Mouse (Mus musculus): ENCODE data around the gene Adamts16. TPM values are rescaled to one million over a fixed set of nuclear protein-coding genes. Genes with fewer than 3 reads are reported as not detected.

The Adamts16 gene
- polyA plus RNA-seq, 1 experiment, result 0.21 TPM

DNA sequence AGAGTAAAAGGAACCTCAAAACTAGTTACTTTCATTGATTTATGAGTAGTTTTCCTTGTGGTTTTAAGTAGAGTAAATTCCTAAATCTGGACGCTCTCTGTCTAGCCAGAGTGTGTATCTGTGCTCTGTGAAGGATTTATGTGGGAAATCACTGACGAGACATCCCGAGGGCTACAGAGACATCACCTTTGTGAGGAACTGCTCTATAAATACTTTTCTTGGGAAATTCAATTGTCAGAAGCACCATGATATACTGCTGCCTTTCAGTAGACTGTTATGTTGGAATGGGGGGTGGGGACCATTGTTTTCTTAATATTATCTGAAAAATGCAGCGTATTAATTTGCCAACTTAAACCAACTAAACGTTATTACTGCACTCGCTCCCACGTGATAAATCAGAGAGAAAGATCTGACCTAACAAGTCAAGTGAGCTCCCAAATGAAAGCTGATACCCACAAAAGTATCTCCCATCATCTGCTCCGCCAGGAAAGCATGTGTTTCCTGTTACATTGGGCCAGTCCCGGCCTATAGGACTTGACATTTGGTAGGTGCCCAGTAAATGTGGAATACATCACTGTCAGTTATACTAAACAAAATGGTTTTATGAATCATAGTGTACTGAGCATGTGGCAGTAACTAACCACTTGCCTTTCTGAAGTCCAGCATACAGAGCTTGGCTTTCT is 62.6 kb downstream of the Adamts16 start:
- WGBS, result 62% methylated on average over 9 of the region's 9 CpGs
- DNase-seq (ENCODE audit: low read depth, low spot score), result no peak

- WGBS, result 81% methylated on average over 6 of the region's 6 CpGs
- no peak for DNase-seq (ENCODE audit: low read depth, low spot score)
These were observed 70.5 kb downstream of the Adamts16 start for GRCm38 (mm10) chr13:70771100-70771499.

DNA sequence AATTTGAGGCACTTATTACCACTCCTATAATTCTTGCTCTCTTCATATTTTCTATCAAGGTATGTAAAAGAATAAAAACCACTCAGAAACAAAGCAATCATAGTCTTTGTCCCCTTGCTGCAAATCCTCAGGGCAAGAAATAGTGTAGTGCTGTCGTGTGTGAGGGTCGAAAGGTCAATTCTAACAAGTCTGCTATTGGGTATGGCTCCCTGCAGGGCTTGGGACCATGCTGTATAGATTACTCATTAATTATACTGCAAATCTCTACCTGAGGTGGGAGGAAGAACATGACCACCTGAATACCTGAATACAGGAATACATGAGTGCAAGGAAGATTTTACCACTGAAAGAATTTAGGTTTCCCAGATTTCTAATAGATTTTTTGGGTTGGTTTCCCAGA is 72.5 kb downstream of the Adamts16 start:
- WGBS, result 48% methylated on average over 2 of the region's 2 CpGs
- no peak for DNase-seq (ENCODE audit: low read depth, low spot score)

- DNase-seq (ENCODE audit: low read depth, low spot score), result no peak
These were observed 74.1 kb downstream of the Adamts16 start for GRCm38 (mm10) chr13:70767462-70767861.

DNA sequence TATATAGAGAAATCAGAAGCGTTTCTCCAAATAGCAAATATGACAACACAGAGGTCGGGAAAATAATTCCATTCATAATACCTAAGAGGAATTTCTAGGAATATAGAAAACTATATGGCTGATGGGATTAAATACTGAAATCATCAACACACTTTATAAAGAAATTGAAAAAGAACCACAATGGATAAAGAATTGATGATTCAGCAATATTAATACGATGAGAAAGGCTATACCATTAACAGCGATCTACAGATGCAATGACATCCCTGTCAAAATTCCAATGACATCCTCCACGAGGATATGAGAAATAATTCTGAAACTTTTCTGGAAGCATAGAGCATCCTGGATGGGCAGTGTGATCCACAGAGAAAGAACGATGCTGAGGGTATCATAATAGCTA is 76.9 kb downstream of the Adamts16 start:
- WGBS, result 85% methylated on average over 6 of the region's 6 CpGs
- DNase-seq (ENCODE audit: low read depth, low spot score), result no peak

GRCm38 (mm10) chr13:70762586-70762985 is 79.0 kb downstream of the Adamts16 start:
- no peak for DNase-seq (ENCODE audit: low read depth, low spot score)
- WGBS, result 86% methylated on average over 2 of the region's 2 CpGs

DNA sequence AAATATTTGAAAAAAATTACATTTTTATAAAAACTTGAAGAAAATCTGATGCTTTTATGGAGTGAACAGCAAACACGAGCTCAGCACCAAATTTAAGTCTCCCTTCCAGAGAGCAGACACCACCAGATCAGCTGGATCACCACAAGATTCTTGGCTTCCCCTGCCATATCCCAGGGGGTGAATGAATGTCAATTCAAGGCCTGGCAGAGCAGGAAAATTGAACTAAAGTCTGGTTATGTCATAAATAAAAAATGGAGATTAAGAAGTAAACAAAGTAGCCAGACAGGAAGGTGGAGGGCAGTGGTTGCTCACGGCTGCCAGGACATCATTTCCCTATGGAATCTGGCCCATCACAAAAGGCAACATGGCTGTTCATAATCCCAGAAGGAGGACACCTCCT is 80.3 kb downstream of the Adamts16 start:
- WGBS, result 65% methylated on average over 2 of the region's 2 CpGs
- no peak for DNase-seq (ENCODE audit: low read depth, low spot score)

- 97% methylated on average over 9 of the region's 9 CpGs for WGBS
- no peak for DNase-seq (ENCODE audit: low read depth, low spot score)
These were observed 81.4 kb downstream of the Adamts16 start for GRCm38 (mm10) chr13:70760186-70760585.

- 78% methylated on average over 14 of the region's 14 CpGs for WGBS
- DNase-seq (ENCODE audit: low read depth, low spot score), result no peak
These were observed 95.2 kb downstream of the Adamts16 start for GRCm38 (mm10) chr13:70746294-70747008.

DNA sequence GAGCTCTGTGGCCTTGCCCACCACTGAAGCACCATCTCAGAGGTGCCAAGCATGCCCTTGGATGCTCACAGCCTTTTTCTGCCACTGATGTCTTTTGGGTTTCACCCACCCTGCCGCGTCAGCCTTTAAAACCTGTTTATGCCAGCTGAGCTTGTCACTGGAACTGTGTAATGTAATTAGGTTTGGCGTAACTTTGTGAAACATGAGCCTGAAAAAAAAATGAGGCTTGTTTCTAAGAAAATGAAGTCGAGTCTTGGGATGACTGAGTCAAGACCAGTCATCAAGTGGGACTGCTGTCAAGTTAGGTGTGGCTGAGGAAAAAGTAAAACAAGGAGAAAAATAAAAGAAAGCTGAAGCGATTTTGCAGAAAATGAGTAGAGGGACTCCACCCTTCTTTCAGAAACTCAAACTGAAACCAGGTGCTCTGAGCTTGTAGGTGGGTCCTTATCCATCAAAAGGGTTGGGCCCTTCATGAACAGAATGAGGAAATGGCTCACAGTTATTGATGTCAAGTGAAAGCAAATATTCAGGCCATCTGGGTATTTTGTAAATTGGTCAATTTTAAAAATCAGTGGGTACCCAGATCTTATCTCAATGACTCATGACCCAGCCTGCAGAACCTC is 97.1 kb downstream of the Adamts16 start:
- 68% methylated on average over 5 of the region's 5 CpGs for WGBS
- no peak for DNase-seq (ENCODE audit: low read depth, low spot score)

DNA sequence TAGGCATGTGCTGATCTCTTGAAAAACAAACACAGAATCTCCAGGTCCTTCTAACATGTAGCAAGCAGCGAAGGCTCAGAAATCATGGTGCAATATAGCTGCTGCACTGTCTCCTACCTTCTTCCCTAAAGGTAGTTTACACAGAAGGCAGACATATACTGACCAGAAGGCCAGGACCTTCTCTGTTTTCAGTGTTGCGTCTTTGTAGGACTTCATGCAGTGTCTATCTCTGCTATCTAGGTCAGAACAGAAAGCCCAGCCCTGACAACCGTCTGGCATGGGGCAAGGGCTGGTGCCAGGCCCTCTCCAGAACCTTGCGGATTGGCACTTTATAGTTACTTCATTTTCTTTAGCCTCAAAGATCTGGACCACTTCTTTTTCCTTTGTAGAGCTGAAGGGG is 98.9 kb downstream of the Adamts16 start:
- no peak for DNase-seq (ENCODE audit: low read depth, low spot score)
- WGBS, result 92% methylated on average over 4 of the region's 4 CpGs

DNA sequence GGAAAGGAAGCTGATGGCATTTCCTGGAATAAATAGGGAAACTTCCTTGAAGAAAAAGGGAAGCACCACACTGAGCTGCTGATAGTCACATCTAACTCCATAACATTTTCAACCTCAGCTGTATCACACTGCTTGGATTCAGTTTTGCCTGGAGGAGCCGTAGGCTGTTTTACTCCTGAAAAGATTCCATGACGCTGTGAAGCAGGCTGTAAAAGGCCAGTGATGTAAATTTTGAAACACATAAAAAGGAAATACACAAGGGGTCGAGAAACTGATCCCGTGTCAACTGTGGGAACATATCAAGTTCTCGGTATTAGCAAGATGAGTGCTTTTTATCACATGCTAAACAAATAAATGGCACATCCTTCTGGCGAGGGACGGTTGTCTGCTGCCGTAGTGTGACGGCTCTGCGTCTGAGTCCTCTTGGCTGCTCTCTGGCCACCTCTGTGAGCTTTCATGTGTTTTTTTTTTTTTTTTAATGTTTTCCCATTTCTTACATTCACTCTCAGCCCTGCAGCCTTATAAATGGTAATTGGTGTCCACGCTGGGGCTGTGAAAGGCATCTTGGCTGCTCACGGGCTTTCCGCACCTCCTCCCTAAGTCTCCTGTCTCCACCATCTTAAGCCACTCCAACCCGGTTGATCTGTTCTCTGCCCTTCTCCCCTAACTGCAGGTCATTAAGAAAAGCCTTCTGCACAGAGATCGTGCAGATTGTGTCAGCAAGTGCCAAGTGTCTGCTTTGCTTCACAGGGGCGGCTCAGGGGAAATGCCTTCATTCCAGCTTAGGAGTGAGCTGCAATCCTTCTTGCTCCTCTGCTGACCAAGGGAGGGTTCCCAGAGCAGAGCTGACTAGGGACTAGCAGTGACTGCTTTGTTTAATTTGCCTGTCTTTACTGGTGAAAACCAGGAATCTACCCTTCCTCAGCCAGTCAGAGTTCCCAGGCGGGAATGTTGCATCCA is 101.0 kb downstream of the Adamts16 start:
- WGBS, result 64% methylated on average over 17 of the region's 17 CpGs

DNA sequence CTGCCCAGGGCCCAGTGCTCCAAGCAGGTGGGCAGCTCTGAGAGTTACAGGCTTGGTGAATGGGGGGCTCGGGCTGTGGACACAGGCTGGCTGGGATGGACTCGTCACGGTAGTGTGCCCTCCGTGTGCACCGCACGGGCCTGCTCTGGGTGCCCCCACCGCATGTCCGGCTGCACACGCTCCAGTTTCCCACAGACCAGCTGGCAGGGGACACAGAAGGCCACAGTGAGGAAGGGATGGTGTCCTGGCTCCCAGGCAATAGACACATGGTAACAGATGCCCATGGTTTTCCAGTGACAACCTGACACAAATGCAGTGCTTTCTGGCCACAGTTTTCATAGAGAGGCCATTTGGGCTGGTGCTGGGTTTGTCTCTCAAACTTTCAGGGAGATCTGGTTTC is 102.8 kb downstream of the Adamts16 start:
- no peak for DNase-seq (ENCODE audit: low read depth, low spot score)
- 99% methylated on average over 9 of the region's 9 CpGs for WGBS

More for the DNA sequence above, 101.0 kb downstream of the Adamts16 start:
- DNase-seq (ENCODE audit: low read depth, low spot score), result no peak

DNA sequence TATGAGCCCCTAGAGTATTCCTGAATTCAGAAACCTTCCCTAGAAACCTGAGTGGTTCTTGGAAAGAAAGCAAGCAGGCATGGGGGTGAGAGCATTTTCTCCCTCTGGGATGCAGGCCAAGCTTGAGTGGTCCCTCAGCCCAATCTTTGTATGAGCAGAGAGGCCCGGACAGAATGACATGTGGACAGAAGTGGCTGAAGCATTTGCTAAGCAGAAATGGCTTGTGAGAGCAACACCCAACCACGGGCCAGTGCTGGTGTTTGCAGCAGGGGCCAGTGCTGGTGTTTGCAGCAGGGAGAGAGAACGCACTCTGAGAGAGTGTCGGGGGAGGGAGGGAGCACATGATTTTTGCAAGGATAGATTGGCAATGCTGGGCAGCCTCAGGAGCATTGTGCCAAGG is 105.2 kb downstream of the Adamts16 start:
- WGBS, result 66% methylated on average over 4 of the region's 4 CpGs
- no peak for DNase-seq (ENCODE audit: low read depth, low spot score)

DNA sequence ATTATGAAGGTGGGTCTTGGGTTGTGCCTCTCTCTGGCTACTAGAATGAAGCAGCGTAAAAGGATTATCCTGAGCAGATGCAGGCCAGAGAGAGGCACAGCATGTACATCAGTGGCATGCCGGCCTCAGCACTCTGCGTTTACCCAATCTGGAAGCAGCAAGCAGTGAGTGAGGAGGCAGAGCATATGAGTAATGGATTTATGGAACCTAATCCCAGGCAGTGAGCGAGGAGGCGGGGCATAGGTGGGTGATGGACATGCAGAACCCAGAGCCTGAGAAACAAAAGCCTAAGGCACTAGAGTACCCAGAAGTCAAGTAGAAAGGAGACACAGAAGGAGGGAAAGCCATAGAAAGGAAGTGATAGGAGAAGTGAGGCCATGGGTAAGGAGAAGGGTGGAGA is 107.0 kb downstream of the Adamts16 start:
- DNase-seq (ENCODE audit: low read depth, low spot score), result no peak
- 68% methylated on average over 5 of the region's 5 CpGs for WGBS

- no peak for DNase-seq (ENCODE audit: low read depth, low spot score)
- 59% methylated on average over 1 of the region's 1 CpGs for WGBS
These were observed 107.7 kb downstream of the Adamts16 start for GRCm38 (mm10) chr13:70733911-70734310.

GRCm38 (mm10) chr13:70733206-70733605 is 108.4 kb downstream of the Adamts16 start:
- no peak for DNase-seq (ENCODE audit: low read depth, low spot score)

GRCm38 (mm10) chr13:70732781-70733180 is 108.8 kb downstream of the Adamts16 start:
- 77% methylated on average over 5 of the region's 5 CpGs for WGBS

More at GRCm38 (mm10) chr13:70733206-70733605, 108.4 kb downstream of the Adamts16 start:
- WGBS, result 68% methylated on average over 2 of the region's 2 CpGs

GRCm38 (mm10) chr13:70731349-70731748 is 110.3 kb downstream of the Adamts16 start:
- 56% methylated on average over 5 of the region's 5 CpGs for WGBS
- no peak for DNase-seq (ENCODE audit: low read depth, low spot score)

More at GRCm38 (mm10) chr13:70732781-70733180, 108.8 kb downstream of the Adamts16 start:
- DNase-seq (ENCODE audit: low read depth, low spot score), result no peak

DNA sequence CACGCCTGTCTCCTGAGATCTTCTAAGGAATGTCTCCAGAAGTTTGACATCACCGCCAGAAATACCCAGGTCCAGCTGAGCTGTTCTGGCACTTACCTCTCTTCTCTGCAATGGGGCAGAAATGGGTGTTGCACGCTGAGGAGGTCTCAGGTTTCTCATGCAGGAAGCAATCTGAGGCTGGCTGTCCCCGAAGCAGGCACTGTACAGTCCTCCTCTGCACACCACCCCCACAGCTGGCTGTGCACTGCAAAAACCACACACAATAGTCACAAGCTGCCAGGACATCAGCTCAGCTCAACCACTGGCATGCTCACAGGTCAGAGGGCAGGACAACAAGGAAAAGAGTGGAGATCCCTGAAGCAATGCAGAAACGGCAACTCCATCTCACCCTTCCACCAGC is 111.6 kb downstream of the Adamts16 start:
- 74% methylated on average over 5 of the region's 5 CpGs for WGBS
- DNase-seq (ENCODE audit: low read depth, low spot score), result no peak
